Mouse (Mus musculus) forebrain, embryonic 13.5 days (tissue): ENCODE results near the gene Ucn3. TPM values are rescaled to one million over a fixed set of nuclear protein-coding genes. Genes with fewer than 3 reads are reported as not detected.
"Not testable (repeated sequence)": the region's sequence is repeated elsewhere in the genome, so short reads cannot be mapped to it uniquely, and the experiment has no call there.

Experiments used
- ATAC-seq: fragments of 200-750 bp; cut with Nextera tagmentation; 2 replicates; pipeline ENCODE4 v1.8.0; 2017
- H3K27ac ChIP-seq: fragments of 300-500 bp; sonication (generic); 2 replicates; pipeline ENCODE4 v1.5.1; 2015; ENCODE audit warnings: inconsistent platforms, mild to moderate bottlenecking, moderate library complexity
- H3K27me3 ChIP-seq: fragments of 300-500 bp; sonication (generic); 2 replicates; pipeline ENCODE4 v1.6.1; 2015; ENCODE audit warnings: mild to moderate bottlenecking, inconsistent platforms
- H3K36me3 ChIP-seq: fragments of 300-500 bp; sonication (generic); 2 replicates; pipeline ENCODE4 v1.6.1; 2015; ENCODE audit warnings: mild to moderate bottlenecking, inconsistent platforms; ENCODE audit not compliant: poor library complexity, severe bottlenecking
- H3K4me1 ChIP-seq: fragments of 300-500 bp; sonication (generic); 2 replicates; pipeline ENCODE4 v1.6.1; 2015; ENCODE audit warnings: inconsistent platforms
- H3K4me2 ChIP-seq: fragments of 300-500 bp; sonication (generic); 2 replicates; pipeline ENCODE4 v1.6.1; 2015; ENCODE audit warnings: inconsistent platforms, mild to moderate bottlenecking, moderate library complexity
- H3K4me3 ChIP-seq: fragments of 300-500 bp; sonication (generic); 2 replicates; pipeline ENCODE4 v1.5.1; 2015; ENCODE audit warnings: mild to moderate bottlenecking, inconsistent platforms
- H3K9ac ChIP-seq: fragments of 300-500 bp; sonication (generic); 2 replicates; pipeline ENCODE4 v1.6.1; 2015; ENCODE audit warnings: mild to moderate bottlenecking, inconsistent platforms
- H3K9me3 ChIP-seq: fragments of 300-500 bp; sonication (generic); replicated peaks from 2 replicates; pipeline ENCODE4 v1.6.1; 2016; ENCODE audit warnings: inconsistent platforms
- WGBS: fragments of 180-500 bp; shearing (Covaris S2); methylation state at CpG from one replicate; pipeline ENCODE4 v1.1.7; 2015; 5-methylcytosine and 5-hydroxymethylcytosine counted together
- polyA plus RNA-seq: library from polyadenylated mRNA; unstranded; fragments of >200 nt; fragmentation: Nextera tagmentation; extraction: Ambion mirVana; gene quantifications from 2 replicates; pipeline ENCODE4 v1.2.1, GENCODE M21; 2015

Gene Ucn3
- polyA plus RNA-seq, 1 experiment from 2014 or later = not detected

DNA sequence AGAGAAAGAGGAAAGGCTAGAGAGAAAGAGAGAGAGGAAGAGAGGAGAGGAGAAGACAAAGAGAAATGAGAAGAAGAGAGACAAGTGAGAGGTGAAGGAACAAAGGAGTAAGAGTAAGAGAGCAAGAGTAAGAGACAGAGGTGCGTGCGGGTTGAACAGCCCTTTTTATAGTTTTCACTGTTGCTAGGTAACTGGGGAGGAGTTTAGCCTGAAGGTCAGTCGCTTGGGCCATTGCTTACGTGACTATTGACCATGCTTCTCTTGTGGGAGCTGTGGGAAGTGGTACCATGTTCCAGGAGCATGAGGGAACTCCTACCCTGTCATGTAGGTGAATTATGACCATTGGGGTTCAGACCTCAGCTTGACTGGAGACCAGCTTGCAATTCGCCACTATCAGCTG, 34.8 kb downstream of the Ucn3 start:
- Histone ChIP-seq H3K27me3 (no peaks in the 10 kb centered on the region), H3K9me3 (no peaks in the 10 kb centered on the region; the same call in 1 of the 2 replicates), H3K9ac (no peak overlapping the region), H3K4me2 (no peak overlapping the region), H3K4me3 (no peak overlapping the region), H3K36me3 (peaks cover 23% of the 10 kb centered on the region), H3K27ac (no peak overlapping the region), H3K4me1 (no peaks in the 10 kb centered on the region)
- no peak for ATAC-seq
- WGBS = 90% methylated on average over 5 of the region's 5 CpGs

DNA sequence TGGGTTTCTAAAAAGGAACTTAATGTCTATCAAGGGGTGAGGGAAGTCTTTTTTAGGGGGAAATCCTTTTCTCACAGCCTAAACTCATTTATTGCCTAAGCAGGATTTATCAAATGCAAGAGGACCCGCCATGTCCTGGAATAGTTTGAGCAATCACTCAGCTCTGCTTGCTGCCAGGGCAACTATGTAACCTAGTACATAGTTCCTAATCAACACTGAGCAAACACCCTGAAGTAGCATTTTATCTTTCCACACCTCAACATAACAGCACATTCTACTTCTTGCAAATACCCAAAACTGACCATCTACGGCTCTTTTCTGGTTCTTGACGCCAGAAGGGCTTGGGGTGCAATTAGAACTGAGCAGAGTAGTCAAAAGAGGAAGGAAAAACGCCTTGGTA, 36.9 kb downstream of the Ucn3 start:
- no peak for ATAC-seq
- WGBS = 92% methylated on average over 4 of the region's 4 CpGs

DNA sequence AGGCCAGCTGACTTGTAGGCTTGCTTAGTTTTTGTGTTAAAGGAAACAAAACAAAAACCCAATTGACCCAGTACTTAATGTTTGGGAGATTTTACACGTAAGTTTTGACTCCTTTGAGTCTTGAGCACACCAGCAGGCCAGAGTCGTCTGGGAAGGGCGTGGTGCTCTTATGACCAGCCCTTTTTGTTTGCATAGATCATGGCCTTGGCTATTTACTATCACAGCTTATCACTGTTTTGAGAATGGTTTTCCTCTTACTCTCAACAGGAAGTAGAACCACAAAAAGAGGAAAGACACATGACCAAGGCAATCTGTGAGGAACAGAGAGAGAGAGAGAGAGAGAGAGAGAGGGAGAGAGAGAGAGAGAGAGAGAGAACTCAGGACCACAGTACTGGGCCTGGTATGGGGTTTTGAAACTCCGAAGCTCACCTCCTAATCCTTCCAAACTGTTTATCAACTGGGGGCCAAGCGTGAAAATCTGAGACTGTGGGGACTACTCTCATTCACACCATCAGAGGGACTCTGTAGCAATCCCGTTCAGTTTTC, 37.9 kb downstream of the Ucn3 start:
- no peak overlapping the region for H3K9ac ChIP-seq
- H3K4me3 ChIP-seq = no peak overlapping the region
- 89% methylated on average over 6 of the region's 6 CpGs for WGBS
- peaks cover 22% of the 10 kb centered on the region; the same call in 1 of the 2 replicates for H3K36me3 ChIP-seq
- no peak overlapping the region for H3K4me2 ChIP-seq
- H3K4me1 ChIP-seq = no peaks in the 10 kb centered on the region
- H3K27ac ChIP-seq = no peak overlapping the region
- H3K27me3 ChIP-seq = no peaks in the 10 kb centered on the region
- H3K9me3 ChIP-seq = no peaks in the 10 kb centered on the region
- ATAC-seq = no peak

More for the DNA sequence above, 36.9 kb downstream of the Ucn3 start:
- no peaks in the 10 kb centered on the region for H3K9me3 ChIP-seq
- no peak overlapping the region for H3K27ac ChIP-seq
- H3K4me2 ChIP-seq = no peak overlapping the region
- no peaks in the 10 kb centered on the region for H3K27me3 ChIP-seq
- H3K36me3 ChIP-seq = peaks cover 20% of the 10 kb centered on the region; the same call in 1 of the 2 replicates
- H3K4me3 ChIP-seq = no peak overlapping the region
- no peaks in the 10 kb centered on the region for H3K4me1 ChIP-seq
- H3K9ac ChIP-seq = no peak overlapping the region

DNA sequence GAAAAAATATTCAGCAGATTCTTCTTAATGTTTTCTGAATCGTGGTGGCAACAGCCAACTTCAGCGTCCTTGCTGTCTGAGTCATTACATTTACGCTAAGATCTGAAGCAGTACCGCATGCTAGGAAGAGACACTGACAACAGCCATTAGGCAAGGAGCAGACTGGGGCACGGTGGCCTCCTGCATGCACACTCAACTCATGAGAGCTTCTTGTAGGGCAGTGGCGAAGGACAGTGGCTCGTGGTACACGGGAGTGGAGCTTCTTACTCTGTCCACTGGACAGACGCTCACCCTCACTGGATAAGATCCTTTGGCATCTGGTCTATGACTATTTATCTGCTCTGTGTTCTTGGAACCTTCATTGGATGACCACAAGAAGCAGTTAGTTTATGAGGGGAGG, 45.8 kb downstream of the Ucn3 start:
- 95% methylated on average over 9 of the region's 9 CpGs for WGBS
- H3K27ac ChIP-seq = no peak overlapping the region
- peaks cover 9% of the 10 kb centered on the region; the same call in 1 of the 2 replicates for H3K36me3 ChIP-seq
- H3K4me2 ChIP-seq = no peak overlapping the region
- H3K4me3 ChIP-seq = no peak overlapping the region
- H3K27me3 ChIP-seq = no peaks in the 10 kb centered on the region
- no peaks in the 10 kb centered on the region for H3K9me3 ChIP-seq
- no peak overlapping the region for H3K9ac ChIP-seq
- H3K4me1 ChIP-seq = no peaks in the 10 kb centered on the region
- ATAC-seq = no peak; the same call in 1 of the 2 replicates

DNA sequence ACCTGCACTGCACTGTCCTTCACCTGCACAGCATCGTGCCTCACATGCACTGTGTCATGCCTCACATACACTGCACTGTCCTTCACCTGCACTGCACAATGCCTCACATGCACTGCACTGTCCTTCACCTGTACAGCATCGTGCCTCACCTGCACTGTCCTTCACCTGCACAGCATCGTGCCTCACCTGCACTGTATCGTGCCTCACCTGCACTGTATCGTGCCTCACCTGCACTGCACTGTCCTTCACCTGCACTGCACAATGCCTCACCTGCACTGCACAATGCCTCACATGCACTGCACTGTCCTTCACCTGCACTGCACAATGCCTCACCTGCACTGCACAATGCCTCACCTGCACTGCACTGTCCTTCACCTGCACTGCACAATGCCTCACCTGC, 46.9 kb downstream of the Ucn3 start:
- ATAC-seq, H3K9me3 ChIP-seq, H3K4me1 ChIP-seq, H3K27me3 ChIP-seq, H3K4me2 ChIP-seq, H3K36me3 ChIP-seq, H3K27ac ChIP-seq, H3K9ac ChIP-seq, H3K4me3 ChIP-seq: not testable (repeated sequence)
- WGBS = 97% methylated on average over 5 of the region's 5 CpGs

DNA sequence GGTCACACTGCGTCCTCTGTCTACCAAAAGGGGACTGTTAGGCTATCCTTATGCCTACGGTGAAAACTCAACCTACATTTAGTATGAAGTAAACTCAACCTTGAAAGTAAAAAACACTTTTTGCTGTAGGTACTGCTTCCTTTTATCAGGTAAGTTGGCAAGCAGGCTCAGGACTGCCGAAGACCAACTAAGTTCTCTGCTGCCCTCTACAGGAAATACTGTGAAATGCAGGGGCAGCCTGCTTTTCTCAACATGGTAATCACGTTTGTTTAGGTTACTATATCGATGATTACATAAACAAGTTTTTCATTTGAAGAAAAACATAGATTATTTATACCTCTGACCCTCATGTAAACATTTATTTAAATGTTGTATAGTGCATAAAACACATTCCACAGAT, 48.2 kb downstream of the Ucn3 start:
- H3K27ac ChIP-seq = no peak overlapping the region
- H3K4me2 ChIP-seq = no peak overlapping the region
- H3K36me3 ChIP-seq = peaks cover 4% of the 10 kb centered on the region; the same call in 1 of the 2 replicates
- H3K9me3 ChIP-seq = no peaks in the 10 kb centered on the region
- H3K9ac ChIP-seq = no peak overlapping the region
- H3K4me3 ChIP-seq = no peak overlapping the region
- no peaks in the 10 kb centered on the region for H3K27me3 ChIP-seq
- H3K4me1 ChIP-seq = 0 out of 2 replicates have a peak, but pooled peaks cover 7% of the 10 kb centered on the region
- 37% methylated on average over 5 of the region's 5 CpGs for WGBS
- ATAC-seq = 0 out of 2 replicates have a peak, but pooled peaks have one; percentile 19

DNA sequence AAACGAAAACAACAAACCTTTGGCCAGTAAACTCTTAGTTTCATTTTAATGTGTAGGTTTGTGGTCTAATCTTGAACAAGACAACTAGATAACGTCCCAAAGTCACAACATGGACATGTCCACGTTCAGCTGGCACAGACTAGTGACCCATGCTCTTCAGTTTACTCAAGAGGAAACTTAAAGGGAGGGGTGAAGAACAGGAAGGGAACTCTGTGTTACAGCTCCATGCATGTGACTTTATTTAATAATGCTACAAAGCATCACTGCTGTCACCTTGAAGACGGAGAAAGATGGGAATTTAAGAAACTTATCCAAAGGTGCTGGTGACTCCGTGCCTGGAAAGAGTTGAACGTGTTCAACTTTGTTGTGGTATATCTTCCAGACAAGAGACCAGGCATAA, 49.1 kb downstream of the Ucn3 start:
- no peak overlapping the region for H3K4me2 ChIP-seq
- peaks cover 4% of the 10 kb centered on the region; the same call in 1 of the 2 replicates for H3K36me3 ChIP-seq
- 92% methylated on average over 6 of the region's 6 CpGs for WGBS
- no peaks in the 10 kb centered on the region for H3K9me3 ChIP-seq
- no peak overlapping the region for H3K27ac ChIP-seq
- no peak for ATAC-seq
- H3K9ac ChIP-seq = no peak overlapping the region
- H3K27me3 ChIP-seq = no peaks in the 10 kb centered on the region
- 0 out of 2 replicates have a peak, but pooled peaks cover 7% of the 10 kb centered on the region for H3K4me1 ChIP-seq
- H3K4me3 ChIP-seq = no peak overlapping the region

DNA sequence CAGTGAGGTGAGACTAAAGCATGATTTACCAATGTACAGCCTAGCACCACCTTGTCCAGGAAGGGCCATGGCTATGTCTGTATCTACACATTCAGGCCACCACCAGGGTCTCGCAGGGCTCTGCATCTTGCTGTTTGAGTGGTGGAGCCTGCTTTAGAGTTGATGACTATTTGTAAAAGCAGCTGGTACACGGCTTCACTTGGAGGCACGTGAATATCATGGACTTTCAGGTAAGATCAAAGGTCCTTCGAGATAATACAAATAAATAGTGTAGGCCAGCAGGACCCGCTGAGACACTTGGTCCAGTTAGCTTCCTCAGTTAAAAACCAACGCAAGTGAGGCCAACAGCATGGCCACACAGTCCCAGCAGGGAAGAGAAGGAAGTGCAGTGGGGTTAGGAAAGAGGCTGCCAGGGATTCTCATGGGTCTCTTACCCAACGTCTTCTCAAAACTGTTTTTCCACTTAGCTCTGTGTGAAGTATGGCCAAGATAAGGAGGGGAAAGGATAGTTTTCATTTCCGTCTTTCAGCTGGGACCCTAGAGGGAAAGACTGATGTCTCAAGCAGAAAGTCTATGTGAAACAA, 49.7 kb downstream of the Ucn3 start:
- H3K4me3 ChIP-seq = no peak overlapping the region
- H3K9me3 ChIP-seq = no peaks in the 10 kb centered on the region
- peaks cover 4% of the 10 kb centered on the region; the same call in 1 of the 2 replicates for H3K36me3 ChIP-seq
- H3K9ac ChIP-seq = no peak overlapping the region
- WGBS = 92% methylated on average over 8 of the region's 8 CpGs
- no peaks in the 10 kb centered on the region for H3K27me3 ChIP-seq
- H3K4me2 ChIP-seq = no peak overlapping the region
- 0 out of 2 replicates have a peak, but pooled peaks cover 7% of the 10 kb centered on the region for H3K4me1 ChIP-seq
- no peak overlapping the region for H3K27ac ChIP-seq
- no peak for ATAC-seq

DNA sequence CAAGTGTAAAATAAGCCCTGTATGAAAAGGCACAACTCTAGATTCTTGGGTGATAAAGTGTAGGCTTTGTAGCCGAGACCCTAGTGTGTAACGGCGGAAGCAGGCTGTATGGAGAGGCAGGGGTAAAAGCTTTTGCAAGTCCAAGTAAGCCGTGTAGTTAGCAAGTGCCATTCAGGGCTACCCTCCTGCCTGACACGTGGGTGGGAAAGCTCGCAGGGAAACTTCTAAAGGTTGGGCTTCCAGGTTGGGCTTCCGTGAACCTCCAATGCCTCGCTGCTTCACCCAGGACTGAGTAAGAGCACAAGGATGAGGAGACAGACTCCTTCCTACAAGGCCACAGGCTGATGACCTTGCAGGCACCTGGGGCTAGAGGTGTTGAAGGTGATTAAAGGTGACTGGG, 50.6 kb downstream of the Ucn3 start:
- Histone ChIP-seq H3K9me3 (no peaks in the 10 kb centered on the region), H3K27ac (no peak overlapping the region), H3K4me3 (no peak overlapping the region), H3K4me1 (0 out of 2 replicates have a peak, but pooled peaks cover 7% of the 10 kb centered on the region), H3K4me2 (no peak overlapping the region), H3K27me3 (no peaks in the 10 kb centered on the region), H3K9ac (no peak overlapping the region), H3K36me3 (peaks cover 4% of the 10 kb centered on the region; the same call in 1 of the 2 replicates)
- no peak for ATAC-seq
- WGBS = 78% methylated on average over 8 of the region's 8 CpGs

DNA sequence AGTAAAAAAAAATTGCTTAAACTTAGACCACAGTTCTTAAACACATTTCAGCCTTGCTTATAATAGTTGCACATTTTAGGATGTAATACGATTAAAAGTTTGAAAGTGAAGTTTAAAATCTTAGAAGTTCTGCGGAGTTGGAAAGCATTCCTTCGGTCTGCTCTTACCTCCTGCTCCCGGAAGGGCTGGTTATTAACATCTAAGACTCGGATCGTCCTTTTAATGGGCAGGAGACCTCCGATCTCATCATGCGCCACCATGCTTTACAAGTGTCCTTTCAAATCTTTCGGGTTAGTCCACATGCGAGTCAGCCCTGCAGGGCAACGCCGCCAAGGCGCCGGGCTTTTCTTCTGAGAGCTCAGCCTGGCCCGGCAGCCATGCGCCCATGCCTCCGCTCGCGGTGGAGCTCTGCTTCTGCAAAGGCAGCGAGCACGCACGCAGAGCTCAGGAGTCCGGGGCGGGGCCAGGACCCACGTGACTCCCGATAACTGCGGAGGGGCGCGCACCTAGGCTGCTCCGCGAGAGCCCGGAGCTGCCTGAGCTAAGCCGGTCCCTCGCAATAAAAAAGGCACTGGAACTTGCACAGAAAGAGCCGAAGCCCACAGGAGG, 51.9 kb downstream of the Ucn3 start:
- peak; percentile 99 for ATAC-seq
- peak overlapping the region; percentile 69 for H3K4me2 ChIP-seq
- H3K4me1 ChIP-seq = 0 out of 2 replicates have a peak, but pooled peaks cover 7% of the 10 kb centered on the region
- no peaks in the 10 kb centered on the region for H3K27me3 ChIP-seq
- under 1% methylated on average over 35 of the region's 35 CpGs for WGBS
- peak overlapping the region; percentile 51 for H3K4me3 ChIP-seq
- no peak overlapping the region for H3K27ac ChIP-seq
- peaks cover under 1% of the 10 kb centered on the region; the same call in 1 of the 2 replicates for H3K36me3 ChIP-seq
- H3K9me3 ChIP-seq = no peaks in the 10 kb centered on the region
- H3K9ac ChIP-seq = peak overlapping the region; percentile 62

DNA sequence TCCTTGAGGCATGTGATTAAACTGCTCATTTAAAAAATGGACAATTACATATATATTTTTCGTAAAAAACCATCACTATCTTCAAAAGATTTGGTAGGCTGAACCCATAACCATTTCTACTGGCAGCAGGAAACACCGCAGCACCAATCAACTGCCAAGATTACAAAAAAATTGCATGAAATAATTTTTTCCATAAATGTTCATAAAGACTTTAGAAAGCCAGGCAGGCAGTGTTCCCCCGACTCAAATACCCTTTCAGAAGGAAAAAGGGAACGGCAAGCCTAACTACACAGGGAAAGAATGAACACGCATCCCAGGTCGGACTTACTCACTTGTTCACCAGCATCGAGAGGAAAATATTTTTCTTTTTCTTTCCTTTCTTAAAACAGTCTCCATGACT, 52.5 kb downstream of the Ucn3 start:
- no peak for ATAC-seq
- Histone ChIP-seq H3K4me2 (peak overlapping the region; percentile 69), H3K27me3 (no peaks in the 10 kb centered on the region), H3K4me1 (0 out of 2 replicates have a peak, but pooled peaks cover 7% of the 10 kb centered on the region), H3K4me3 (peak overlapping the region; percentile 51), H3K36me3 (peaks cover 7% of the 10 kb centered on the region), H3K9me3 (no peaks in the 10 kb centered on the region), H3K27ac (no peak overlapping the region), H3K9ac (peak overlapping the region; percentile 30; the same call in 1 of the 2 replicates)
- 19% methylated on average over 7 of the region's 7 CpGs for WGBS

DNA sequence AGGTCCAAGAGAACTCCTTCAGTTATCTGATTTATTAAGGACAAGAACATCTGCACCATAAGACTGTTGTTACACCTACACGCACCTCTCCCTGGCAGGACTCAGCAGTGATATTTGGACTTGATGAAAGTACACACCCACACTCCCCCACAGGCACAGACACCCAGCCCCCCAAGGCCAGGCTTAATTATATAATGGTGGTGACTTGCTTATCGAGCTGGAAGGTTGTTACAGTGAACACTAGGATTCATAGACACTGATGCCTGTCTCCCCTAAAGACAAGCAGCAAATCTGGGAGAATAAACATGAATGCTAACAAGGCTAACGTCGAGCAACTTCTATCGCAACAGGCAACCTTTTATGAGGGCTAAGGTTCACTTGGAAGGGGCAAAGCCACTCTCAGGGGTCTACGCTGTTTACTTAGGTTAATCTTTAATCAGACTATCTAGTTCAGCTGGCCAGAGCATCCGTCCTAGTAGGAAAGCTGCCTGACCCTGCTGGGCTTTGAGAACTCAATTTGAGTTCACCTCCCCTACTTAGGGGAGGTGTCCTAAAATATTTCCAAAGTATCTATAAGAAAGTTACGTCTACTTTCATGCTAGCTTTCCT, 53.6 kb downstream of the Ucn3 start:
- ATAC-seq = no peak
- Histone ChIP-seq H3K4me2 (no peak overlapping the region; the same call in 1 of the 2 replicates), H3K9me3 (no peaks in the 10 kb centered on the region), H3K4me1 (0 out of 2 replicates have a peak, but pooled peaks cover 7% of the 10 kb centered on the region), H3K36me3 (peaks cover 17% of the 10 kb centered on the region), H3K4me3 (no peak overlapping the region), H3K9ac (no peak overlapping the region), H3K27me3 (no peaks in the 10 kb centered on the region), H3K27ac (no peak overlapping the region)
- 60% methylated on average over 8 of the region's 8 CpGs for WGBS
